16 mouse cellular contexts compared by ENCODE assay signal in the genomic region with DNA sequence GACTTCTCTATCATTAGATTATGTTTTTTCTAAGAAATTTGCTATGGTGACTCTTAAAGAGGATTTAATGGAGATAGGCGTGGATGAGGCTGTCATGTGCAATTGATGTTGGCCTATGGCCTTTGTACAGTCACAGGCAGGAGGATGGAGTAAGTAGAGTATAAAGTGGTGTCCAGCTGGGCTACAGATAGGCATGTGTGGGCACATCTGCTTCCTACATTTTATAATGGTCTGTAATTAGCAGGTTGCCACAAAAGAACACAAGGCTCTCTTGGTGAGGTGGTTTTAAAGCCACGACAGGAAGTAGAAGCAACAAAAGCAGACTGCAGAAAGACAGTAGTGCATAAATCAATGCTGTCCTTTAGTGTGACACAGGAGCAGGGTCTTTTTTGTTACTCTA.
"Had no signal": no experiment of that assay in that cellular context is flagged by ENCODE, and none has a peak within 500 bp of the region (broad histone marks: within the 10 kb centered on the region; RNA-seq: fewer than 3 reads in every experiment).

No protein-coding gene starts in this region.

- H3K9me3 ChIP-seq: limb, embryonic 15.5 days; liver, embryonic 12.5 days; lung, embryonic 15.5 days; megakaryocyte, embryonic 14.5 days; neural tube, embryonic 13.5 days had no signal

- ATAC-seq: liver, embryonic 12.5 days had no signal

- DNase-seq: kidney, postnatal 25 days; lung, postnatal 14 days; midbrain, embryonic 14.5 days; retina, postnatal 1 day; right cerebral cortex, postnatal 4 days; spleen, adult 18-20 months; thymus, adult 18-20 months; thymus, postnatal 14 days had no signal

- H3K4me1 ChIP-seq: limb, embryonic 15.5 days; liver, embryonic 12.5 days; lung, embryonic 15.5 days; neural tube, embryonic 13.5 days had no signal

- H3K36me3 ChIP-seq: limb, embryonic 15.5 days; liver, embryonic 12.5 days; lung, embryonic 15.5 days; neural tube, embryonic 13.5 days had no signal

- H3K4me2 ChIP-seq: limb, embryonic 15.5 days; liver, embryonic 12.5 days; lung, embryonic 15.5 days; neural tube, embryonic 13.5 days had no signal

- H3K9ac ChIP-seq: limb, embryonic 15.5 days; liver, embryonic 12.5 days; lung, embryonic 15.5 days; neural tube, embryonic 13.5 days had no signal

- H3K27me3 ChIP-seq: limb, embryonic 15.5 days; liver, embryonic 12.5 days; lung, embryonic 15.5 days had no signal

- H3K4me3 ChIP-seq: left cerebral cortex, adult 2 months; limb, embryonic 15.5 days; liver, embryonic 12.5 days; lung, embryonic 15.5 days; megakaryocyte, embryonic 14.5 days; myocyte; neural tube, embryonic 13.5 days had no signal

- H3K27ac ChIP-seq: left cerebral cortex, adult 2 months; limb, embryonic 15.5 days; liver, embryonic 12.5 days; lung, embryonic 15.5 days; macrophage; neural tube, embryonic 13.5 days had no signal
